Comparison of ENCODE assay signal across 24 mouse cellular contexts in genomic region chr7:44250732-44251275, GRCm38 (mm10). TPM values are rescaled to one million over a fixed set of nuclear protein-coding genes. Genes with fewer than 3 reads are reported as not detected.
"Had no signal": no experiment of that assay in that cellular context is flagged by ENCODE, and none has a peak within 500 bp of the region (broad histone marks: within the 10 kb centered on the region; RNA-seq: fewer than 3 reads in every experiment).

No protein-coding gene starts in this region.

RNA-seq across cellular contexts. Expression of gene 1700028J19Rik, which starts 4.3 kb away (rescaled TPM):
- total RNA-seq: megakaryocyte-erythroid progenitor cell, adult 5-6 weeks had no signal

RNA-seq across cellular contexts. Expression of gene Acp4, which starts 6.4 kb away (rescaled TPM):
- total RNA-seq: layer of hippocampus, adult 8-10 months; layer of hippocampus, postnatal 10 days; layer of hippocampus, postnatal 36 days; left cerebral cortex, adult 2 months; left cerebral cortex, postnatal 10 days; left cerebral cortex, postnatal 36 days; liver, adult 2 months; megakaryocyte-erythroid progenitor cell, adult 5-6 weeks; neutrophil, adult 5-6 weeks had no signal
- polyA plus RNA-seq: kidney, adult 2 months; kidney, embryonic 14.5 days; liver, adult 2 months; liver, embryonic 13.5 days; liver, embryonic 16.5 days; lung, adult 2 months; lung, embryonic 16.5 days; neural tube, embryonic 13.5 days; stomach, embryonic 14.5 days; stomach, postnatal 0 days had no signal

RNA-seq across cellular contexts. Expression of gene Gm15517, which starts 10.4 kb away (rescaled TPM):
- total RNA-seq: layer of hippocampus, adult 8-10 months; layer of hippocampus, postnatal 10 days; layer of hippocampus, postnatal 36 days; left cerebral cortex, adult 2 months; left cerebral cortex, postnatal 10 days; left cerebral cortex, postnatal 36 days; liver, adult 2 months; megakaryocyte progenitor cell, adult 5-6 weeks; megakaryocyte-erythroid progenitor cell, adult 5-6 weeks; neutrophil, adult 5-6 weeks had no signal
- polyA plus RNA-seq: kidney, adult 2 months; kidney, embryonic 14.5 days; limb, embryonic 11.5 days; limb, embryonic 14.5 days; liver, adult 2 months; liver, embryonic 13.5 days; liver, embryonic 16.5 days; lung, adult 2 months; lung, embryonic 16.5 days; midbrain, embryonic 12.5 days; midbrain, embryonic 15.5 days; neural tube, embryonic 13.5 days; stomach, embryonic 14.5 days; stomach, postnatal 0 days; thymus, postnatal 0 days had no signal

RNA-seq across cellular contexts. Expression of gene Gm36864, which starts 14.8 kb away (rescaled TPM):
- total RNA-seq: layer of hippocampus, adult 8-10 months; layer of hippocampus, postnatal 10 days; layer of hippocampus, postnatal 36 days; left cerebral cortex, adult 2 months; left cerebral cortex, postnatal 10 days; left cerebral cortex, postnatal 36 days; liver, adult 2 months; megakaryocyte progenitor cell, adult 5-6 weeks; megakaryocyte-erythroid progenitor cell, adult 5-6 weeks; neutrophil, adult 5-6 weeks had no signal
- polyA plus RNA-seq: kidney, embryonic 14.5 days; limb, embryonic 11.5 days; limb, embryonic 14.5 days; liver, adult 2 months; liver, embryonic 13.5 days; liver, embryonic 16.5 days; lung, adult 2 months; lung, embryonic 16.5 days; midbrain, embryonic 12.5 days; midbrain, embryonic 15.5 days; neural tube, embryonic 13.5 days; stomach, embryonic 14.5 days; stomach, postnatal 0 days; thymus, postnatal 0 days had no signal
